Mouse (Mus musculus) MEL (cell line): ENCODE results near the gene Wdr46. TPM values are rescaled to one million over a fixed set of nuclear protein-coding genes. Genes with fewer than 3 reads are reported as not detected.

Source experiments
- DNase-seq: peaks from one replicate; pipeline ENCODE4 v3.0.0; 2011; ENCODE audit warnings: low read depth, low spot score
- H3K27ac ChIP-seq: 2 replicates; pipeline ENCODE4 v1.5.1; 2012; ENCODE audit warnings: low read depth, mild to moderate bottlenecking, control low read depth, low read length, moderate library complexity; ENCODE audit not compliant: control insufficient read depth
- H3K27me3 ChIP-seq, 2 experiments: fragments of 150-350 bp in 1 of 2; sonication (generic) in 1 of 2; 2 replicates each; pipeline ENCODE4 v1.6.1; 2012; ENCODE audit warnings: low read length in 2 of 2, mild to moderate bottlenecking in 2 of 2, improper control_type of control experiment in 1 of 2, moderate library complexity in 1 of 2; ENCODE audit not compliant: insufficient read depth in 2 of 2, control insufficient read depth in 1 of 2
- H3K36me3 ChIP-seq, 2 experiments: 2 replicates each; pipeline ENCODE4 v1.6.1; 2012 to 2014; ENCODE audit warnings: low read length in 2 of 2, improper control_type of control experiment in 1 of 2, inconsistent platforms in 1 of 2, mild to moderate bottlenecking in 1 of 2; ENCODE audit not compliant: insufficient read depth in 2 of 2, control insufficient read depth in 1 of 2
- H3K4me1 ChIP-seq, 2 experiments: fragments of 150-350 bp in 1 of 2; sonication (generic) in 1 of 2; 2 replicates each; pipeline ENCODE4 v1.6.1; 2012; ENCODE audit warnings: low read length in 2 of 2, improper control_type of control experiment in 1 of 2, mild to moderate bottlenecking in 1 of 2; ENCODE audit not compliant: insufficient read depth in 2 of 2, control insufficient read depth in 1 of 2
- H3K4me3 ChIP-seq, 2 experiments: fragments of 150-350 bp in 1 of 2; sonication (generic) in 1 of 2; 2 replicates each; pipeline ENCODE4 v1.5.1; 2012; ENCODE audit warnings: low read depth in 2 of 2, low read length in 2 of 2, mild to moderate bottlenecking in 2 of 2, moderate library complexity in 2 of 2, control low read depth in 1 of 2, improper control_type of control experiment in 1 of 2; ENCODE audit not compliant: control insufficient read depth in 1 of 2, insufficient read depth in 1 of 2
- H3K79me2 ChIP-seq: 2 replicates; pipeline ENCODE4 v1.6.1; 2012; ENCODE audit warnings: mild to moderate bottlenecking, low read length, moderate library complexity; ENCODE audit not compliant: control insufficient read depth, poor library complexity, insufficient read depth
- H3K9ac ChIP-seq: 2 replicates; pipeline ENCODE4 v1.6.1; 2012; ENCODE audit warnings: low read depth, mild to moderate bottlenecking, control low read depth, low read length, moderate library complexity; ENCODE audit not compliant: control insufficient read depth, poor library complexity, severe bottlenecking
- H3K9me3 ChIP-seq: fragments of 150-350 bp; sonication (generic); replicated peaks from 2 replicates; pipeline ENCODE4 v1.6.1; 2012; ENCODE audit warnings: mild to moderate bottlenecking, low read length, improper control_type of control experiment, moderate library complexity; ENCODE audit not compliant: insufficient read depth
- BHLHE40 ChIP-seq: IDR thresholded peaks from 2 replicates; pipeline ENCODE4 v1.6.1; 2012; ENCODE audit warnings: low read depth, mild to moderate bottlenecking, inconsistent platforms, low read length, improper control_type of control experiment, borderline replicate concordance
- CTCF ChIP-seq, 3 experiments: IDR thresholded peaks in 2 of 3; conservative IDR thresholded peaks in 1 of 3; 2 replicates each; pipeline ENCODE4 v1.5.1; 2011 to 2012; ENCODE audit warnings: low read length in 3 of 3, low read depth in 2 of 3, mild to moderate bottlenecking in 2 of 3, improper control_type of control experiment in 1 of 3, inconsistent platforms in 1 of 3, mixed read lengths in 1 of 3, moderate library complexity in 1 of 3; ENCODE audit not compliant: control insufficient read depth in 1 of 3, insufficient read depth in 1 of 3, poor library complexity in 1 of 3, severe bottlenecking in 1 of 3
- GATA1 ChIP-seq: IDR thresholded peaks from 2 replicates; pipeline ENCODE4 v1.6.1; 2011; ENCODE audit warnings: low read depth, low read length, improper control_type of control experiment
- JUND ChIP-seq: IDR thresholded peaks from 2 replicates; pipeline ENCODE4 v1.6.1; 2011; ENCODE audit warnings: low read depth, mild to moderate bottlenecking, improper control_type of control experiment, low read length
- MAX ChIP-seq: IDR thresholded peaks from 2 replicates; pipeline ENCODE4 v1.6.1; 2011; ENCODE audit warnings: low read length, improper control_type of control experiment
- MYC ChIP-seq: IDR thresholded peaks from 2 replicates; pipeline ENCODE4 v1.6.1; 2011; ENCODE audit warnings: low read depth, mild to moderate bottlenecking, low read length, improper control_type of control experiment, moderate library complexity
- NRF1 ChIP-seq: IDR thresholded peaks from 2 replicates; pipeline ENCODE4 v1.6.1; 2014; ENCODE audit warnings: low read depth, mild to moderate bottlenecking, inconsistent platforms, low read length, improper control_type of control experiment, moderate library complexity; ENCODE audit not compliant: poor library complexity, insufficient read depth, severe bottlenecking
- RAD21 ChIP-seq: IDR thresholded peaks from 2 replicates; pipeline ENCODE4 v1.6.1; 2011; ENCODE audit warnings: mild to moderate bottlenecking, low read depth, low read length, improper control_type of control experiment
- SIN3A ChIP-seq: IDR thresholded peaks from 2 replicates; pipeline ENCODE4 v1.6.1; 2012; ENCODE audit warnings: low read length, improper control_type of control experiment, inconsistent platforms
- SMC3 ChIP-seq: IDR thresholded peaks from 2 replicates; pipeline ENCODE4 v1.6.1; 2011; ENCODE audit warnings: low read depth, low read length, improper control_type of control experiment
- TAL1 ChIP-seq: IDR thresholded peaks from 2 replicates; pipeline ENCODE4 v1.6.1; 2012; ENCODE audit warnings: mild to moderate bottlenecking, inconsistent platforms, low read length, moderate library complexity, mixed read lengths
- TBP ChIP-seq: IDR thresholded peaks from 2 replicates; pipeline ENCODE4 v1.8.0; 2011; ENCODE audit warnings: low read depth, low read length, improper control_type of control experiment
- USF1 ChIP-seq: IDR thresholded peaks from 2 replicates; pipeline ENCODE4 v1.6.1; 2014; ENCODE audit warnings: low read depth, mild to moderate bottlenecking, inconsistent platforms, low read length, improper control_type of control experiment, moderate library complexity
- USF2 ChIP-seq, 2 experiments: IDR thresholded peaks; 2 replicates each; pipeline ENCODE4 v1.6.1; 2011 to 2012; ENCODE audit warnings: improper control_type of control experiment in 2 of 2, low read length in 2 of 2, borderline replicate concordance in 1 of 2, inconsistent platforms in 1 of 2, low read depth in 1 of 2, mild to moderate bottlenecking in 1 of 2; ENCODE audit not compliant: insufficient read depth in 1 of 2
- ZKSCAN1 ChIP-seq: IDR thresholded peaks from 2 replicates; pipeline ENCODE4 v1.6.1; 2012; ENCODE audit warnings: low read depth, mild to moderate bottlenecking, inconsistent platforms, low read length, improper control_type of control experiment, moderate library complexity
- ZMIZ1 ChIP-seq: IDR thresholded peaks from 2 replicates; pipeline ENCODE4 v1.6.1; 2012; ENCODE audit warnings: low read depth, mild to moderate bottlenecking, inconsistent platforms, low read length, improper control_type of control experiment, moderate library complexity
- polyA plus RNA-seq, 2 experiments: library from polyadenylated mRNA; stranded (reverse) in 1 of 2; unstranded in 1 of 2; fragments of >175 nt in 1 of 2; fragments of >200 nt in 1 of 2; gene quantifications; 2 replicates each; pipeline versions ENCODE4 v1.2.1 to v1.2.4; 2012; ENCODE audit warnings: low replicate concordance in 2 of 2, low read depth in 1 of 2; ENCODE audit not compliant: insufficient read length in 2 of 2, insufficient read depth in 1 of 2, missing spikeins in 1 of 2
- total RNA-seq: library from RNA; depleted of rRNA; stranded (reverse); fragments of 300-350 nt; gene quantifications from 2 replicates; pipeline ENCODE4 v1.2.3, GENCODE M21; 2012

Wdr46 gene
- total and polyA plus RNA-seq, 3 experiments = 100 to 131 TPM; not detected in 1

GRCm38 (mm10) chr17:33965846-33966550 is 25.5 kb downstream of the Wdr46 start:
- no peak overlapping the region for H3K27ac ChIP-seq
- no peaks in the 10 kb centered on the region for H3K4me1 ChIP-seq
- no peak for TF ChIP-seq GATA1
- no peak for TF ChIP-seq SIN3A
- no peak for TF ChIP-seq TAL1
- TF ChIP-seq USF2 (IDR thresholded peaks at IDR 0.05; ENCODE audit: borderline replicate concordance in 1 of 2, insufficient read depth in 1 of 2, low read depth in 1 of 2, low read length in 2 of 2) = no peak
- TF ChIP-seq NRF1 = no peak
- TF ChIP-seq ZKSCAN1 = no peak
- no peak for DNase-seq
- H3K9ac ChIP-seq = no peak overlapping the region
- no peaks in the 10 kb centered on the region for H3K9me3 ChIP-seq
- H3K36me3 ChIP-seq = no peaks in the 10 kb centered on the region
- no peaks in the 10 kb centered on the region for H3K27me3 ChIP-seq
- H3K79me2 ChIP-seq = no peaks in the 10 kb centered on the region
- H3K4me3 ChIP-seq = no peak overlapping the region

- Histone ChIP-seq H3K79me2 (no peaks in the 10 kb centered on the region), H3K9ac (no peak overlapping the region), H3K9me3 (no peaks in the 10 kb centered on the region), H3K4me3 (no peak overlapping the region), H3K27me3 (no peaks in the 10 kb centered on the region), H3K4me1 (no peaks in the 10 kb centered on the region), H3K36me3 (no peaks in the 10 kb centered on the region), H3K27ac (no peak overlapping the region)
- DNase-seq = peak; percentile 63
- TF ChIP-seq RAD21 (peak; percentile 26), NRF1 (no peak), CTCF (IDR thresholded peaks at IDR 0.05 in 2 of 3, conservative IDR thresholded peaks at IDR 0.05 in 1 of 3; ENCODE audit: control insufficient read depth in 1 of 3, insufficient read depth in 1 of 3, low read depth in 2 of 3, low read length in 3 of 3, poor library complexity in 1 of 3, severe bottlenecking in 1 of 3) (peak; percentile 28 to 60 (median 44); a peak in 5 of 6 replicates), SMC3 (peak; percentile 31; the same call in 1 of the 2 replicates)
These were observed 28.0 kb downstream of the Wdr46 start for GRCm38 (mm10) chr17:33968489-33968888.

GRCm38 (mm10) chr17:33968927-33969326 is 28.5 kb downstream of the Wdr46 start:
- TF ChIP-seq USF1 (peak; percentile 85), MAX (0 out of 2 replicates have a peak, but pooled peaks have one; percentile 15), NRF1 (no peak), MYC (0 out of 2 replicates have a peak, but pooled peaks have one; percentile 37), BHLHE40 (no peak), TBP (0 out of 2 replicates have a peak, but pooled peaks have one; percentile 28), CTCF (IDR thresholded peaks at IDR 0.05 in 2 of 3, conservative IDR thresholded peaks at IDR 0.05 in 1 of 3; ENCODE audit: control insufficient read depth in 1 of 3, insufficient read depth in 1 of 3, low read depth in 2 of 3, low read length in 3 of 3, poor library complexity in 1 of 3, severe bottlenecking in 1 of 3) (peak; percentile 3 to 52 (median 32); a peak in 5 of 6 replicates), SIN3A (no peak), SMC3 (0 out of 2 replicates have a peak, but pooled peaks have one; percentile 14), JUND (no peak), USF2 (IDR thresholded peaks at IDR 0.05; ENCODE audit: borderline replicate concordance in 1 of 2, insufficient read depth in 1 of 2, low read depth in 1 of 2, low read length in 2 of 2) (peak in 1 of 2 experiments; percentile 57; a peak in 1 of 4 replicates), ZMIZ1 (no peak)
- no peaks in the 10 kb centered on the region for H3K4me1 ChIP-seq
- no peak overlapping the region for H3K27ac ChIP-seq
- H3K9ac ChIP-seq = no peak overlapping the region
- DNase-seq = peak; percentile 75
- H3K9me3 ChIP-seq = no peaks in the 10 kb centered on the region
- H3K36me3 ChIP-seq = no peaks in the 10 kb centered on the region
- H3K4me3 ChIP-seq = no peak overlapping the region
- no peaks in the 10 kb centered on the region for H3K79me2 ChIP-seq
- H3K27me3 ChIP-seq = peaks cover 0 to 1% of the 10 kb centered on the region in 2 experiments; a peak in 1 of 4 replicates
